Mouse (Mus musculus): Measurements from ENCODE around the gene Ccdc3.

- TF ChIP-seq CTCF (IDR thresholded peaks at IDR 0.05; ENCODE audit: control insufficient read depth, insufficient read depth, insufficient read length): no peak
- TF ChIP-seq USF1 (IDR thresholded peaks at IDR 0.05; ENCODE audit: low read depth): no peak
- TF ChIP-seq MAX (IDR thresholded peaks at IDR 0.05): no peak
- no peak for TF ChIP-seq MYOG (IDR thresholded peaks at IDR 0.05; ENCODE audit: control insufficient read depth, extremely low read depth, insufficient read length)
Observed at GRCm38 (mm10) chr2:5144446-5144845, 6.9 kb downstream of the Ccdc3 start.
